Mouse (Mus musculus) liver, adult (tissue): Measurements from ENCODE around the gene Senp2.

Experiments
- GATA4 ChIP-seq: IDR thresholded peaks from 2 replicates; pipeline ENCODE4 v1.6.1; 2014; ENCODE audit warnings: mild to moderate bottlenecking, low read length; ENCODE audit not compliant: insufficient replicate concordance

Senp2 gene

DNA sequence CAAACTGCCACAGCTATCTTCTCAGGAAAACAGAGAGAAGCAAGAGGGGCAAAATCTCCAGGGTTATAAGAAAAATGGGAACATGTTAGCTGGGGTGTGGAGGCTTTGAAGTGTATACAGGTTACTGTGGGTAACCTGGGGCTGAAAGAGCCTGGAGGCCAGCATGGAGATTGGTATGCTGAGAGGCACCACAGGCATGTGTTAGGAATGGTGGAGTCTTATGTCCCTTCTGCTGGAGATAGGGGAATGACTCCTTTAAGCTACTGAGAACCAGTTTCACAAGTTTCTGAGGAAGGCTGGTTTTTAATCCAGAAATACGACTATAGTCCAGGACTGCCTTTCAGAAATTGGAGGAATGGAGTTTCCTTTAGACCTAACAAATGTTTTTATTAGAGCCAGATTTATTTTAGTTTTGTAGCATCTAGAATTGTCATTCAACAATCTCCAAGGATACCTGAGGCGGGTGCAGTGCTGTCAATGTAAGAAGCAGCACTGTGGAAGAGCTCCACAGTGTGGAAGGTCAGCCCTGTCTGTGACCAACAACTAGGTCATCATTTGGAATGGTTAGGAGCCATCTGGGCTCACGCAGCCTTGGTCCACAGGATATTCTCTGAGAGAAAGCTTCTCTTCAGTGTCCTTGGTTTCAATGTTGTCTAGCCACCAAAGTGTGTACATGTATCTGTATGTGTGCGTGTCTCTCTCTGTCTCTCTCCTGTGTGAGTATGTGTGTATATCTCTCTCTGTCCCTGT is 9.2 kb upstream of the Senp2 start:
- TF ChIP-seq GATA4 = no peak

DNA sequence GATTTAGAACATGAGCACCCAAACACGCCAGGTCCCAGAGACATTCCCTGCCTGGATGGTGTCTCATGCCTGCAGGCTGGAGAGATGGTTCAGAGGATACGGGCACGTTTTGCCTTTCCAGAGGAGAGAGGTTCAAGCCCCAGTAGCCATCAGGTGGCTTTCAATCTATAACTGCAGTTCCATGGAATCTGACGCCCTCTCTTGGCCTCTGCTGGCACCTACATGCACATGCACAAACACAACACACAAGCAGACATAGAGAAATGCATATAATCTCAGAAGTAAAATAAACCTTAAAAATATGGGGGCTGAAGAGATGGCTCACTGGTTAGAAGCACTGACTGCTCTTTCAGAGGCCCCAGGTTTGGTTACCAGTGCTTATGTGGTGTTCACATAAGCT is 8.1 kb upstream of the Senp2 start:
- TF ChIP-seq GATA4 = no peak

DNA sequence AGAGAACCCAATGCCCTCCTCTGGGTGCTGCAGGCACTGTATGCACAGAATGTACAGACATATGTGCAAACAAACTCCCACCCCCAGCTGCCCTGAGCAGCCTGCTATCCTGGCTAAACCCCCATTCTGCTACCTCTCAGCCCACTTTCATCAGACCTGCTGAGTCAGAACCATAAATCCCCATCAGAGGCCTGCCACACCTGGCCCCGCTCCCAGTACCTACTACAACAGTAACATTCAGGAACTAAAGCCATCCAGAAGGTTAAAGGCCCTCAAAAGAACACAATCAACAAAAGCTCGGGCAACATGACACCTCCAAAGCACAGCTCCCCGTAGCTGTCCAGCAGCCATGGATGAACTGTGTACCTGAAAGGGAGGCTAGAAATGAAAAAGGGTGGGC is 7.7 kb upstream of the Senp2 start:
- no peak for TF ChIP-seq GATA4

DNA sequence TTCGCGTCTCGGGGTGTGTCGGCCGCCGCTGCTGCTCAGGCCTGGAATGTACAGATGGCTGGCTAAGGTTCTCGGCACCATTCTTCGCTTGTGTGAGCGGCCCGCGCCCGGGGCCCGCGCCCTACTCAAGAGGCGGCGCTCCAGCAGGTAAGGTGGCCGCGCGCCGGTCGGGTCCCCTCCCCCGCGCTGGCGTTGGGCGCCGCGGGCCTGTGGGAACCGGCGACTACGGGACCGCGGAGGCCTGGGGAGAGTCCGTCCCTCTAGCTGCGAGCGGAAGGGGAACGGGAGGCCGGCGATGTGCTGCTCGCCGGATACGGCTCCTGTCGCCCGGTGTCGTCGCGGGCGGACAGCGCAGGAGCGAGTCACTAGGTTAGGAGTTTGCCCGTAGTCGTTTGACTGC is 312 bp downstream of the Senp2 start:
- no peak for TF ChIP-seq GATA4

DNA sequence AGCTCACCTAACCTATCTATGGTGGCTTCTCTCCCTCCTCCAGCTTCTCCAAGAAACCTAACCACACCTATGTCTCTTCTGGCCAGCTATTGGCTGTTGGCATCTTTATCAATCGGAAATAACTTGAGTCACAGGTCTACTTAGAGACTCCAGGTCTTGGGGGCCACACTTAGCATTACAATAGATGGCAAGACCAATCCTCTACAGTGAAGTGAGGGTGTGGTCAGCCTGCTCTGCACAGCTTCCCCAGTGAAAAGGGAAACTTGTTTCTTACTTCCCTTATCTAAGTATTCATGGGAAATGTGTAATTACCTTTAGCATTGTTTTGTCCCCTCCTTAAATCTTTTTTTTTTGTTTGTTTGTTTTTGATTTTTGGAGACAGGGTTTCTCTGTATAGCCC is 6.3 kb downstream of the Senp2 start:
- TF ChIP-seq GATA4 = no peak

DNA sequence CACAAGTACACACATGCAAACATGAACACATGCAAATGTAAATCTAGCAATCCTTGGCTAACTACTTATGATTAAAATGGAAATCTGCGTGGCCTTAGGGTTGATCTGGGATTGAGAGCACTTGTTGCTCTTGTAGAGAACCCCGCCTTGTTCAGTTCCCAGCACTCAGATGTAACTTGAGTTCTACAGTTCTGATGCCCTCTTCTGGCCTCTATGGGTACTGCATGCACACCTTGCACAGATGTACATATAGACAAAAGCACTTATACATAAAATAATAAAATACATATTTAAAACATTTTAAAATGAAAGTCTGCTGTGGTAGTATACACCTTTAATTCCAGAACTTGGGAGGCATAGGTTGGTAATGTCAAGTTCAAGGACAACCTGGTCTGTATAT is 12.8 kb downstream of the Senp2 start:
- no peak for TF ChIP-seq GATA4

DNA sequence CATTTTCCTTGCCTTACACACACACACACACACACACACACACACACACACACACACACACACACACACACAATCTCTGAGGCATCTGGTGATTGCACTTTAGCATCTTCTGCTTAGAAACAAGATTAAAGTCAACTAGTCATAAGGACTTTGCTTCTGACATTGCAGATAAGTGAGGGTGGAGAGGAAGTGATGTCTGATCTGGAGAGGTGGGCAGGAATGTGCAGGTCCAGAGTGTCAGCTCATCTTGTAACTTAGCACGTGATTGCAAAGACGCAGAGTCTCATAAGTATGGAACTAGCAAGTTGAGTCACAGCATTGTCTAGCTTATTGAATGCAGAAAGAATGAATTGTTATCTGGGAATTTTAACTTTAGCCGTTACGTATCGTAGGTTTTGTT is 18.2 kb downstream of the Senp2 start:
- TF ChIP-seq GATA4 = no peak

DNA sequence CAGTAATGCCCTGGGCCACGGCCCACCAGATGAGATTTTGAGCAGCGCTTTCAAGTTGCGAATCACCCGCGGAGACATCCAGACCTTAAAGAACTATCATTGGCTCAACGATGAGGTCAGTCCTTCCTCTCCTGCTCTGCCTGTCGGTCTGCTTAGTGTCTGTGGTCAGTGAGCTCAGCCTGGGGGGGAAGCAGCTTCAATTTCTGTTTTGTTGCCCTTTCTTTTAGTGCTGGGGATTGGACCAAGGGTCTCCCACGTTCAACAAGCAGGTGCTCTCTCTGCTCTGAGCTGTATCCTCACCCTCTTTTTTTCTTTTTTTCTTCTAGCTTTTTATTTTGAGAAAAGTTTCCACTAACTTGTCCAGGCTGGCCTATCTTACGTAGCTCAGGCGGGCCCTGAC is 29.3 kb downstream of the Senp2 start:
- TF ChIP-seq GATA4 = no peak

DNA sequence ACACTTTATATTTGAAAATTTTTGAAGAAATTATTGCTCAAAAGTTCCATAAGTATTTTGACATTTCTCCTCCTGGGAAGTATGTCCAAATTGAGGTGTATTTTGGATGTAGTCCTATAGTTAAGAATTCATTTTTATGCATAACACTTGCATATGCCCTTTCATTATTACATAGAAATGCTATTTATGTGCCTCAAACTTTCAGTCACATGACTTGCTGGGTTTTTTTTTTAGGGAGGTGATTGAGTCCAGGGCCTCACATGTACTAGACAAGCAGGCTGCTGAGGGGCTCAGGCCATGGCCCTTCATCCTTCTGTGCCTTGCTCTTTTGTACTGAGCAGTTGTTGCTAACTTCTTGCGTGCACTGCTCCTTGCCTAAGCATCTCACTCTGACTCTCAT is 30.7 kb downstream of the Senp2 start:
- TF ChIP-seq GATA4 = no peak

DNA sequence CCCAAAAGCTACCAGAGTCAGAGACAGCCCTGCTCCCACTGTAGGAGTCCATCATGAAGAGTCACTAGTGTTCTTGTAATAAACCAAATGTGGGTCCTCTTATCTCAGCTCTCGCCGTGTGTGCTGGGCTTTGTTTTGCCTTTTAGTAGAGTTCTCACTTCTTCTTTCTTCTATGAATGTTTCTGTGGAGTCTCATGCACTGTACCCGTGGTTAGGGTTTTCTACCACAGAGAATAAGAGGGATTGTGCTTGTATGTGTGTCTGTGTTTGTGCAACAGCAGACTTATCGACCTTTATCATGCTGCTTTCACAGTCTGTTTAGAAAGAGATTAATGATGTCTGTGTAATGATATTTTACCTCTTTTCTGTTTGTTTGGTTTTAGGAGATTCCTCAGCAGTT is 34.5 kb downstream of the Senp2 start:
- no peak for TF ChIP-seq GATA4

DNA sequence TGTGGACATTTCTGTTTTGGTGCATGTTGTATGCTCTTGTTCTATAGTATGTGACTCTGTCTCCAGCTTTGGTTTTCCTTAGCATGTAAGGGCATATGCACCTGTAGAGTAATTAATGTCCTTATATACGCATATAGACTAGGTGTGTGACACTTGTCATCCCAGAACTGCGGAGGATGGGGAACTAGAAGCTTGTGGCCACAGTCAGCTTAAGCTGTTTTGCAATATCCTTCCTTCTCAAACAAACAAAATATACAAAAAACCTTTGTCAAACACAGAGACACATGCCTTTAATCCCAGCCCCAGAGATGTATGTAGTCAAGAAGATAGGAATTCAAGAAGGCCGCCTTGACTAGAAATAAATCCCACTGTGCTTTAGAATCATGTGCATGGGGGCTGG is 36.6 kb downstream of the Senp2 start:
- TF ChIP-seq GATA4 = no peak

DNA sequence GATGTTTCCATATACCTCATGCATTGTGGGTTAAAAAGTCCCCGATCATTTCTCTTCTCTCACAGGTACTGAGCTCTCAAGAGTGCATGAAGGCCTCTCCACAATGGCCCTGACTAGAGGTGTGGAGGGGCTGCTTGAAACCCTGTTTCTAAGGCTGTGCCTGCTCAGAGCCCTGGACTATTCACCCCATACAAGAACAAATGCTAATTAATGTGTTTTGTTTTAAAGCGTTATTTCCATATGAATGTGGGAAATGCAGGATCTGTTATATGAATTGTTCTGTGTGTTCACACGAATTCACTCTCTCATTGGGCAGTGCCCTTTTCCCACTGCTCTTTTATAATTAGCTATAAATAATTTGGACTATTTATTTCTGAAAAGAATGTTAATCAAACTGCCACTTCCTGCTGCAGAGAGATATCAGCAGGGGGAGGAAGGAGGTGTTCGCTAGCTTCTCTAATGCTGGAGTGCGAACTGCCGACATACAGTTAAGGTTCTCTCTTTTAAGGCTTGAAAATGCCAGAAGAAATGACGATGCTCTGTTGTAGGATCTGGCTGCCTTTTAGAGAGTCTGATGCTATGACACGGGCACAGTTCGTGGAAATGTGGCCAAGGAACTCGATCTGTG is 37.6 kb downstream of the Senp2 start:
- no peak for TF ChIP-seq GATA4

DNA sequence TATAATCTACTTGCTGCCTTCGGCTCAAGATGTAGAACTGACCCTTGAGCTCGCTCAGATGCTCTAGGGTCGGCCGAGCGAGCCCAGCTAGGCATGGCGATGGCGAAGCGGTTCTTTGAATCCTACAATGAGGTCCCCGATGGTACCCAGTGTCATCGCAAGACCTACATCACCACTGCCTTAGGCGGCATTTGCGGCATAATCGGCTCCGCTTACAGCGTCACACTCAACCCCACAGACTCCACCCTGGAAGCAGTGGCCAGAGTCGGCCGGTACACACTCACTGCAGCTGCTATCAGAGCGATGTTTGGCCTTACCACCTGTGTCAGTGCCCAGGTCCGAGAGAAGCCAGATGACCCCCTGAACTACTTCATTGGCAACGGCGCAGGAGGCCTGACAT is 44.1 kb downstream of the Senp2 start:
- no peak for TF ChIP-seq GATA4

DNA sequence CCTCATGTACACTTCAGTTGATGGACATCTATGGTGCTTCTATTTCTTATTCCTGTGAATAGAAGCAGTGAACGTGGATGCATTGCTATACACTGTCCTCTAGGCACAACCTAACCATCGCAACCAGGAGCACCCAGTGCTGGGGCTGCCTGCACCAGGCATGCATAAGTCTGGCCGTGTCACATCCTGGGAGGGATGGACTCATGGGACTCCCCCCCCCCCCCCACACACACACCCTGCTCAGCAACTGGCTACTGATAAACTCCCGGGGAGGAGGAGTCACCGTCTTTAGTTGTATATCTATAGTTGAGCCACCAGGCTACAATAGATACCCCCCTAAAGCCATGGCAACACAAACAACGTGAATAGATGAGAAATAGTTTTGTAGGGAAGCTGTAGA is 48.2 kb downstream of the Senp2 start:
- no peak for TF ChIP-seq GATA4

DNA sequence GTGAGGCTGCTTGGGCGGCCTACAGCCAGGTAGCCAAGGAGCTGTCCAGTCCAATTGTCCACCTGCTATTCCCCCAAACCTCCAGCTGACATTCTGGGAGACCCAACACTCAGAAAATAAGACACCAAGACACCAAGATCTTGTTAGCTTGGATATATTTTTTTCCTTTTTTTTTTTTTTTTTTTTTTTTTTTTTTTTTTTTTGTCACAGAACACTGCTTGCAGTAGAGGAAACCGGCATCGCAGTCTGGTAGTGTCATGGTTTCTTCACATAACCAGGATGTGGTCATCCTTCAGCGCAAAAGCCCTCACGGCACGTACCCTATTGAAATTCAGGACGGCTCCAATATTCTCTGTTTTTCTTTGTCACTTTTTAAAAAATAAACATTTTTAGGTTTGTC is 49.6 kb downstream of the Senp2 start:
- no peak for TF ChIP-seq GATA4

DNA sequence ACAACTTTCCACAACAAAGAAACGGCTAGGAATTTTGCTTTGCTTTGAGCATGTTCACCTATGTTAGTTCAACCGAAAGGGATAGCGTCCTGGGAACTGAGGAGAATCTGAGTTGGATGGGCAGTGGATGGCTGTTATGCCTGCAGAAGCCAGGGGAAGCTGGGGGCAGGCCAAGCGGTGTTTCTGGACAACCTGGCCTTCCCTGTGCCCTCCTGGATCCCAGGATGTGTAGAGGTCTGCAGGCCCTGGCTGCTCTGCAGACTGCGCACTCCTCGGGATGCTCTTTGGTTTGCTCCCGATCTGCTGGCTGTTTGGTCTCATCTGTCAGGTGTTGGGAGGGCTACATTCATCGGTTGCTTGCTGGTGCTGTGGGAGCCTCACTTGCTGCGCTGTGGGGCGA is 51.1 kb downstream of the Senp2 start:
- no peak for TF ChIP-seq GATA4
